Mouse (Mus musculus) left cerebral cortex, adult 9 months (tissue): ENCODE measurements around the gene Ostf1.

Source experiments
- DNase-seq, 2 experiments: peaks; one replicate each; pipeline ENCODE4 v3.0.0; 2022; ENCODE audit warnings: low spot score in 2 of 2

Gene Ostf1

DNA sequence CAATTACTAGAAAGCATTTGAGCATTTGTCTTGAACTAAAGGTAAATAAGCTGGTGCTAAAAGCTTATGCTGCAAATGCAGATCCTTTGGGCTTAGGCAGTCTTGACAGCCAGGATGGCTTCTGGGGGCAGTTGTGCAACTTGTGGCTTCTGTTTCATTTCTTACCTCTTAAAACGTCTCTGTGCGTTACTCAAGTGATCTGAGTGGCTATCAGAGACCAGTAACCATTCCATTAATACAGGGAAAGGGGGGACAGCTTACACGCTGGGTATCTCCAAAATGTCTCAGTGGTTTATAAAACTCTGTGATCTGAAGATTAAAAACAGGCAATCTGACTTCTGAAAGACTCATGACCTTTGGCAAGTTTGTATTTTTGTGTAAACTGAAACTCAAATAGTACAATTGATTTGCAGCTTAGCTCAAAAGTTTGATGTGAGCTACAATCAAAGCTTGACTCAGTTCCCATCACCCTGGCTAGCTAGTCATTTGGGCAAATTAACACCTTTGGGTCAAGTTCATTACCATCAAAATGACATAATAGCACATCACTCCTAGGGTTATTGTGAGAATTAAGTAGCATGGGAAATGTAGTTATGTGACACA, 62.7 kb downstream of the Ostf1 start:
- no peak for DNase-seq

DNA sequence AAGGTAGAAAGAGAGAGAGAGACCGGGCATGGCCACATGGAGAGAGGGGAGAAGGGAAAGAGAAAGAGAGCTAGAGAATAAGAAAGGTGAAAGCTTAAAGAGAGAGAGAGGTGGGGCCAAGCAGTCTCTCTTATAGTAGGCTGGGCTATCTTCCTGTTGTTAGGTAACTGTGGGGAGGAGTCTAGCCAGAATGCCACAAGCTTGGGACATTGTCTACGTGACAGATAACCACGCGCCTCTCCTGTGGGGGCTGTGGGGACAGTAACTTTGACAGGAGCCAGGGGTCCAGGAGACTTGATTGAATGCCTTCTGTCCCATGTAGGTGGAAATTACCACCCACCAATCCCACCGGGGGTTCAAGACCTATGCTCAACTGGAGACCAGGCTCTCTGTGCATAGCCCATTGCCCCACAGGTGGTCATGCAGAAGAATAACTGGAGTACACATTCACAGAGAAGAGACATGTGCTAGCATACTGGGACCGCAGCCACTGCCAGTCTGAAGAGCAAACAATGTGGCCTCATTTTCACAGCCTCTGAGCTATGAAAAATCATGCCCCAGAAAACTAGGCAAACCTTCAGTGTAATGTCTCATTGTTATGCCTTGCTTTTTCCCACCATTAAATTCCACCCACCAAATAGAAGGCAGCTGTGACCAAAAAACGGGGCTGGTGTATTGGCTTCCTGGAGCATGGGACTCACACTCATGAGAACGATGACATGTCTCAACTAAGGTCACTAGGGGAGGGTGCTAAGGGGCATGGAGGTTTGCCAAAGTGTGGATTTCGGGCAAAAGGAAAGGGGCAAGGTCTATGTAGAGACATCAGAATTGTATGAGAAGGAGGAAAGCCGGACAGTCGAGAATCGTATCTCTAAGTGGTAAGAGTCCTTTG, 63.4 kb downstream of the Ostf1 start:
- DNase-seq, result no peak

DNA sequence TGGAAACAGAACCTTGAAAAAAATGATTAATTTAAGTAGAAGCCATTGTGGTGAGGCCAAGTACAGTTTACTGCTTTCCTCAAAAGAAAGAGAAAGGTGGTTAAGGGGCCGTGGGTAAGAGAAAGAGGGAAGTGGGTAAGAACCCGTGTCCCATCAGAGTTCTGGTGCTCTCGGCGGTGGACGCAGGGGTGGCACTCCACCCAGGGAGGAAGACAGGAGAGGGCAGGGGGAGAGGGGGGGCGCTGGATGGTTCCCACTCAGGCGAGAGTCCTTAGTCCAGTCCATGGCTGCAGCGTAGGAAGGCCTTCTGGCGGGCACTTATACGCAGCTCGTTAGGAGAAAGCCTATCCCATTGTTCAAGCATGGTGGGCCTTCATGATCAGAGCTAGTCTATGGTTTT, 64.1 kb downstream of the Ostf1 start:
- no peak for DNase-seq

DNA sequence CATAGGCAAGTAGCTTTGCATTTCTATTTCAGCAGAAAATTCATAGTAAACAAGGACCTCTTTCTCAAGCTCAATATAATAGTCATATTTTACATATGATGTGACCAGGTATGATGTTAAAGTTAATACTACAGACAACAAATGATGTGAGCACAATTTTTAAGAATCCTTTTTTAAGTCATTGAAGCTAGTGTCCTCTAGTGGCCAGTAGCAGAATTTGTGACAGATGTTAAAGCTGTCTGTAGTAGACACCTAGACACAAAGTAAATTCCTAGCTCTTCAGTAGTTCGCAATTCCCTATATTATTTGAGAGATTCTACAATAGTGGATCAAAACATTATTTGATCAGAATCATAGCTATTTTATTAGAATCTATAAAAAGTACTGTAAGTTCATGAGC, 73.9 kb downstream of the Ostf1 start:
- no peak for DNase-seq

- no peak for DNase-seq
These were observed 76.0 kb downstream of the Ostf1 start for GRCm38 (mm10) chr19:18555645-18556044.

- DNase-seq, result peak; percentile 20 to 88
These were observed 83.0 kb downstream of the Ostf1 start for GRCm38 (mm10) chr19:18548668-18549067.
